Mouse (Mus musculus) spleen, postnatal 14 days (tissue): ENCODE results near the gene Rbms1.

Experiments used
- DNase-seq, 2 experiments: peaks; one replicate each; pipeline ENCODE4 v3.0.0; 2021 to 2022; ENCODE audit warnings: low spot score in 2 of 2

Gene Rbms1

DNA sequence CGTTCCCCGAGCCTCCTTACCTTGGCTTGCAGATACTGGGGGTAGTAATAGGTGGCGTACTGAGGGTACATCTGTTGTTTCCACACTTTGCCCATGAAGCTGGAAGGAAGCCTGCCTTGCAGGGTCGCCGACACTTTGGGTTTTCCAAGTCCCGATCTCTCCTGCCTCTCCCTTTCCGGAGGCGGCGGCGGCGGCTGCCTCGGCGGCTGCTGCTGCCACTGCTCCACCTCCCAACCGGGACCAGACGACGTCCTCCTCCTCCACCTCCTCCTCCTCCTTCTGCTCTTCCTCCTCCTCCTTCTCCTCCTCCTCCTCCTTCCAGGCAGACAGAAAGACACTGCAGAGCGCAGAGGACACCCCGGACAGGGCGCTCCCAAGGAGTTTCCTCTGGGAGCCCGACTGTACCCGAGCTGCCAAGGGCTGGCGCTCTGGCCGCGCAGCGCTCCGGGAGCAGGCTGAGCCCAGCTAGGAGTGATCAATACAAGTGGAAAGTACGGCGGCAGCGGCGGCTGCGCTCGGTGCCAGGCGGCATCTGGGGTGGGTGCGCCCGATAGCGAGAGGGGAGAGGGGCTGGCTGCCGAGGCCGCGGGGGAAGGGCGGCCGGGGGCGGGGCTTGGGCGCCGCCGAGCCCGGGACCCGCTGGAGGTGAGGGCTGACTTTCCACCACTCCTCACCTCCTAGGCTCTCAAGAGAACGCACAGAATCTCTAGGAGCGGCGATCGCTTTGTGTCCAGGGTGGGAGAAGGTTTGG, at the start of gene Rbms1:
Gene Rbms1, minus strand, starts transcription at position 522 of the 751 bp plus-strand sequence.
- DNase-seq, result no peak

- DNase-seq, result no peak
Observed at GRCm38 (mm10) chr2:61012249-61012828, 49.3 kb upstream of the Rbms1 start.

DNA sequence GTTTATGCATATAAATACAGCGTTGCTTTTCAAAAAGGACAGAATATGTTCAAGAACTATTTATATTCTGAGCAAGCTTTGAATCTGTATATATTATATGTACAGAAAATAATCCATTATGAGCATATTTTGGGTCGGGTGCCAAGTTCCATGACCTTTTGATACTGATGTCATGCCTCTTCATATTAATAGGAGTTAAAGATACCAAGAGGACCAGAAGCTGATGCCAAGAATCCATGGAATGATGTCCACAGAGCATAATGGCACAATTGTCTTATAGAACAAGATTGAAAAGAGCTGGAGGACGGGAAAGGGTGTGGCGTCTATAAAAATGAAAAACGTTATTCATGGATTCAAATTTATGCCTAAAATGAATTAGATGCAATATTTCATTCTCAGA, 23.3 kb upstream of the Rbms1 start:
- DNase-seq, result no peak

- DNase-seq, result no peak
Observed at GRCm38 (mm10) chr2:60978538-60979313, 15.7 kb upstream of the Rbms1 start.

- DNase-seq, result no peak
Observed at GRCm38 (mm10) chr2:60972189-60972814, 9.3 kb upstream of the Rbms1 start.

GRCm38 (mm10) chr2:60963616-60964015, 624 bp upstream of the Rbms1 start:
- DNase-seq, result no peak

DNA sequence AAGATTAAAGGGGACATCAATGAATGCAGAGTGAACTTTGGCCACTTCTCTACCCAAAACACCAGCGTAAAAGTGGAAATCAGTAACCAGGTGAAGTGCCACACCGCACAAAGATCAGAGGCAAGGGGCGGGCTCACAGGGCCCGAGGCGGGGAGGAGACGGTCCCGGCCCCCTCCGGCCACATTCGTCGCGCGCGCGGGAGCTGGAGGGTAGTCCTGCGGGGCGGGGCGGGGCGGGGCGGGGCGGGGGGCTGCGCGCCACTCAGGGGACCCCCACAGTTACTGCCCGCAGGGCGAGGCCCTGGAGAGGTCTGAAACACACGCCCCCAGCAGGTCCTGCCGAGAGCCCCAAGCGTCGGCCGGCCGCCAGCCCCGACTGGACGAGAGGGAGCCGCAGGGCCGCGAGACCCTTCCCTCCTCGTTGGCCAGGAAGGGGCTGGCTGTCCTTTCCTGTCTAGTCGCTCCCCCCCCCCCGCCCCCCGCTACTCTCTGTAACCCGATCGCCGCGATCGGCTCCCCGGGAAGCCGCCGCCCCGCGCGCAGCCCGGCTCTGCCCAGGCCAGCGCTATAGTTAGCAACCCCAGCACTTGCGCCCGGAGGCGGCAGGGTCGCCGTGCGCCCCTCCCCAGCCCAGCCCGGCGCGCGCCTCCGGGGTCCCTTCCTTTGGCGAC, 856 bp downstream of the Rbms1 start:
- DNase-seq, result no peak

- DNase-seq, result no peak
Observed at GRCm38 (mm10) chr2:60961281-60961680, 1.7 kb downstream of the Rbms1 start.

DNA sequence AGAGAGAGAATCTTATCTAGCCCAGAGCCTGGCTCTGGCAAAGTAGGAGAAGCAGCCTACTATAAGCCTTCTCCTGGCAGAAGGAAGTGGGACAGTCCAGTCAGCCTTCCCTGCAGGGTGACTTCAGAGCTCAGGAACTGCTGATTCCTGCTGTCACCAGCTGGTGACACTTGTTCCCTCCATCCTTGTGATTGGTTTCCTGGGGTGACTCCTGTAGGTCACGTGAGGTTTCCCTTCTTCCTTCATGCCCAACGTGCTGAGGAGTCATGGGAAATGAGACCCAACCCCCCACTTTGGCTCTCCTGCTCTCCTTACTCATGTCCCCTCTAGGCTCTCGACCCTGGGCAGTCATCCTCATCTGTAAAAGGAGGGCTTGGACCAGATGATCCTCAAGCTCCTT, 14.8 kb downstream of the Rbms1 start:
- no peak for DNase-seq

- DNase-seq, result no peak
Observed at GRCm38 (mm10) chr2:60947817-60948216, 15.2 kb downstream of the Rbms1 start.

- DNase-seq, result no peak
Observed at GRCm38 (mm10) chr2:60940454-60940961, 22.5 kb downstream of the Rbms1 start.

- no peak for DNase-seq
Observed at GRCm38 (mm10) chr2:60939957-60940356, 23.0 kb downstream of the Rbms1 start.

DNA sequence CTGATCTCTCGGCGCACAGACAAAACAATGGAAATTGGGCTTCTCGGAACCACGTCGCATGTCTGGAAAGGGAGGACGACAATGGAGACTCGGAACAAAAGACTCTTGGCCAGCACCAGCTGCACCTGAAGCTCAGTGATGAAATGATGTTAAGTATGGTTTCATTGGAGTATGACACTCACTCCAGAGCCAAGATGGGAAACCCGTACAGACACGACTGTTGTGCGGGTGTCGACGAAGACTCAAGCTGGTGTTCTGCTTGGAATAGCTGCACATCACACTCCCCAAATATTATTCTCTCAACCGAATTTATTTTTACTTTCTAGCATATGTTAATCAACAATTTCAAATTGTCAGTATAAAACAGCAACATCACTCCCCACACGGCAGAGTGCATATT, 26.1 kb downstream of the Rbms1 start:
- DNase-seq, result no peak

- no peak for DNase-seq
Observed at GRCm38 (mm10) chr2:60928948-60929347, 34.0 kb downstream of the Rbms1 start.

DNA sequence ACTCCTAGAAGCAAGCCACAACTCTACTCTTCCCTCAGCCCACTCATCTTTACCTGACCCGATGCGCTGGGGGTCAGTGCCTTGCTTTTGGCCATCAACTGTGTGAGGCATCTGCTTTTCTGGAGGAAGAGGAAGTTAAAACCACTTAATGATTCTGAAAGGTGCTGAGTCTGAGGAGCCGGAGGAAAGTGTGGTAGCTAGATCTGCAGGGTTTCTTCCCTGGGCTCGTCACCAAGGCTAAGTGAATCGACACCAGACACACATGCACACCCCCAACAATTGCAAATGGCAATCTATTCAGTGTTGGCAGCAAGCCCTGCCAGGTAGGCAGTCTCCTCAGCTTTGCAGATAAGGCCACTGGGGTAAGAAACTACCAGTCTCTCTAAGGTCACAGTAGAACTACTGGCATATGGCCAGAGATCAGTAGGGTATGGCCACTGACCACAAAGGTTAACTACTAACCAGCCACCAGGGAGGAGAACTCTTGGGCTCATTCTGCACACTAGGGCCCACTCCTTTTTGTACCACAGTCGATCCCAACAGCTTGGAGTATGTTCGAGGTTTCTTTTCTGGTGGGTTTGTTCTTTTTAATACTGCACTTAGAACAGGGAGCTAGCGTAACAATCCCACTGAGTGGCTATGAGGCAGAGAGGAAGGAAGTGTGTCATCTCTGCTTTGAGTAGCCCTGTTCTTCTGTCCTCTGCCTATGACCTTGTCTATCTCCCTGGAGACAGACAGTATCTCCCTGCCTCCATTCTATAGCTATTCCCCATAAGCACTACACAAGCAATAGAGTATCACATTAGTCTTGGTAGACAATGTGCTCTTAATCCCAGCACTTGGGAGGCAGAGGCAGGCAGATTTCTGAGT, 34.9 kb downstream of the Rbms1 start:
- no peak for DNase-seq

GRCm38 (mm10) chr2:60925063-60925462, 37.9 kb downstream of the Rbms1 start:
- DNase-seq, result no peak

DNA sequence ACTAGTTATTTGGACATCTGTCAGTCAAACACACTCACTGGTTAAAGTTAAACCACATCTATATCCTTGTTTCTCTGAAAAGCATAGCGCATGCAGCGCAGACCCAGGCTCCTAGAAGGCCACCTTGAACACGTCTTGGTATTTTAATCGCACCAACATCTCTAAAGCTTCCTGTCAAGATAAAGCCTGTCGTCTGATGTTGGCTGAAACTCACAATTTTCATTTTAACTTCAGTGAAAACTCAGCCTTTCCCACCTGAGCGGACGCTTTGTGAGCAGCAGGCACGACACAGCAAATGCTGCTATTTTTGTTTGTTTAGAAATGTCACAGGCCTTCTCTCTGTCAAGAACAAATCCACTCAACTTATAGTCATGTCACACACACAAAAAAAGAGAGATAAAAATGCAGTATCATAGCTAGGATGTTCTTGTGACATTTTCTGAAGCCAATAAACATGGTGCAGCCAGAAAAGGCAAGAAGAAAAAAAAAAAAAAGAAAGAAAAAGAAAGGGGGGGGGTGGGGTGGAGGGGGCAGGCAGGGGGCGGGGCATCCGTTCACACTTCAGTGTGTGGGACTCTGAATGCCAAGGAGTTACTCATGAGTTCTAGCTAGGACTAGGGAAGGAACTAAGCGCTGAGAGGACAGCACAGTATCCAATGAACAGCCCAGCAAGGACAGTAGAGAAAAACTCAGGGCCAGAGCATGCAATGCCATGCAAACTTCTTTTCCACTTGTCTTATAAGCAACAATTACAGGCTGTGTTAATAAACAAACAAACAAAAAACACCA, 39.0 kb downstream of the Rbms1 start:
- DNase-seq, result no peak

- no peak for DNase-seq
Observed at GRCm38 (mm10) chr2:60923111-60923510, 39.9 kb downstream of the Rbms1 start.

GRCm38 (mm10) chr2:60922351-60922750, 40.6 kb downstream of the Rbms1 start:
- DNase-seq, result no peak

DNA sequence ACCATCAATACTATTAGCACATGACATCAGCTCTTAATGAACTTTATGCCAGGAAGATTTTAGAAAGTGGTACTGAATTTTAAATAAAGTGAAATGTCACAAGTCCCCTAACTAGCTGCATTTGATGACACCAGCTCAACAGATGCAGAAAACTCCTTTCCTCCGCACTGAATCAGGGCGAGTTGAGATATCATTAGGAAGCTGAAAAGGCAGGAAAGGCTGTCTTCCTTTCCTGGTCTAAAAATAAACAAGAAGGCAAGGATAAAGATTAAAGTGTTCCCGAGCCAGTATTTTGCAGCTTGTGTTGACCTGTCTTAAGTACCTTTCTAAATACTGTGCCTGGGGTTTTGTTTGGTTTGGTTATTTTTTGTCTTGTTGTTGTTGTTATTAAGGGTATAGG, 42.9 kb downstream of the Rbms1 start:
- DNase-seq, result no peak
